Mouse (Mus musculus) adrenal gland, postnatal 10 days (tissue): ENCODE data around the gene Ccdc105. TPM values are rescaled to one million over a fixed set of nuclear protein-coding genes. Genes with fewer than 3 reads are reported as not detected.

Source experiments
- DNase-seq: peaks from one replicate; pipeline ENCODE4 v3.0.0; 2021; ENCODE audit warnings: mixed read lengths
- long read RNA-seq, 2 experiments: library from polyadenylated mRNA; stranded (forward); transcript quantifications; one replicate each; pipeline ENCODE4 v2.0.0; 2021
- total RNA-seq, 2 experiments: library from RNA; stranded (reverse); gene quantifications; 2 replicates each; pipeline ENCODE4 v1.2.3; 2021

Ccdc105 gene
- not detected for total RNA-seq
- long read RNA-seq, experiment 1, result 0 reads
- long read RNA-seq, experiment 2, result 0 reads

GRCm38 (mm10) chr10:78752452-78753191 lies at the start of gene Ccdc105:
Gene Ccdc105 (minus strand): TSS chr10:78753065.
- peak; percentile 76 for DNase-seq

- DNase-seq, result no peak
Observed at GRCm38 (mm10) chr10:78801449-78801848, 48.6 kb upstream of the Ccdc105 start.

GRCm38 (mm10) chr10:78790561-78790960 lies 37.7 kb upstream of the Ccdc105 start:
- no peak for DNase-seq

- peak; percentile 76 for DNase-seq
Observed at GRCm38 (mm10) chr10:78787566-78788087, 34.8 kb upstream of the Ccdc105 start.

GRCm38 (mm10) chr10:78779981-78780651 lies 27.3 kb upstream of the Ccdc105 start, which contains the start of gene Slc1a6:
Gene Slc1a6 (plus strand): TSS chr10:78780496.
- DNase-seq, result peak; percentile 63

- no peak for DNase-seq
Observed at GRCm38 (mm10) chr10:78779527-78779926, 26.7 kb upstream of the Ccdc105 start.

- DNase-seq, result no peak
Observed at GRCm38 (mm10) chr10:78775830-78776229, 23.0 kb upstream of the Ccdc105 start.

- no peak for DNase-seq
Observed at GRCm38 (mm10) chr10:78765570-78765969, 12.7 kb upstream of the Ccdc105 start.

- peak; percentile 82 for DNase-seq
Observed at GRCm38 (mm10) chr10:78756021-78756420, 3.2 kb upstream of the Ccdc105 start.

- DNase-seq, result no peak
Observed at GRCm38 (mm10) chr10:78748946-78749345, 3.9 kb downstream of the Ccdc105 start.

- no peak for DNase-seq
Observed at GRCm38 (mm10) chr10:78748161-78748560, 4.7 kb downstream of the Ccdc105 start.

GRCm38 (mm10) chr10:78747035-78747721 lies 5.7 kb downstream of the Ccdc105 start:
- peak; percentile 7 for DNase-seq

- no peak for DNase-seq
Observed at GRCm38 (mm10) chr10:78745453-78746232, 7.2 kb downstream of the Ccdc105 start.

- no peak for DNase-seq
Observed at GRCm38 (mm10) chr10:78743721-78744120, 9.1 kb downstream of the Ccdc105 start.

- no peak for DNase-seq
Observed at GRCm38 (mm10) chr10:78739821-78740220, 13.0 kb downstream of the Ccdc105 start.

GRCm38 (mm10) chr10:78727876-78728275 lies 25.0 kb downstream of the Ccdc105 start:
- DNase-seq, result no peak

- no peak for DNase-seq
Observed at GRCm38 (mm10) chr10:78727035-78727434, 25.8 kb downstream of the Ccdc105 start.

- no peak for DNase-seq
Observed at GRCm38 (mm10) chr10:78723416-78723815, 29.4 kb downstream of the Ccdc105 start.

GRCm38 (mm10) chr10:78722654-78723053 lies 30.2 kb downstream of the Ccdc105 start:
- DNase-seq, result no peak

- DNase-seq, result no peak
Observed at GRCm38 (mm10) chr10:78722036-78722435, 30.8 kb downstream of the Ccdc105 start.

- DNase-seq, result no peak
Observed at GRCm38 (mm10) chr10:78718056-78718455, 34.8 kb downstream of the Ccdc105 start, which contains the start of gene Casp14. Gene Casp14 (minus strand): TSS chr10:78718294.

- DNase-seq, result no peak
Observed at GRCm38 (mm10) chr10:78716231-78716630, 36.6 kb downstream of the Ccdc105 start.
